Mouse (Mus musculus) urinary bladder, postnatal 10 days (tissue): ENCODE measurements at regions not wholly inside any gene's neighbourhood (a gene's known extent, or its start where the extent isn't known, plus 50 kb on each side); places are given as distances from the start of the nearest gene placed in this dataset.

Experiments
- DNase-seq: peaks from one replicate; pipeline ENCODE4 v3.0.0; 2022; ENCODE audit warnings: low spot score

GRCm38 (mm10) chr10:117940441-117941265, 94.8 kb upstream of the Rap1b start:
- no peak for DNase-seq

GRCm38 (mm10) chr10:117941266-117941651, 95.4 kb upstream of the Rap1b start:
- DNase-seq = no peak

GRCm38 (mm10) chr10:117943702-117944307, 98.0 kb upstream of the Rap1b start:
- no peak for DNase-seq

- no peak for DNase-seq
Observed at GRCm38 (mm10) chr10:117947191-117947590, 101.4 kb upstream of the Rap1b start.

- DNase-seq = no peak
Observed at GRCm38 (mm10) chr10:117947911-117948310, 102.1 kb upstream of the Rap1b start.

GRCm38 (mm10) chr10:117952116-117953025, 106.5 kb upstream of the Rap1b start:
- DNase-seq = no peak

- no peak for DNase-seq
Observed at GRCm38 (mm10) chr10:117953026-117953711, 107.3 kb upstream of the Rap1b start.

GRCm38 (mm10) chr10:117956174-117956950, 110.5 kb upstream of the Rap1b start:
- no peak for DNase-seq

GRCm38 (mm10) chr10:117974706-117975105, 128.9 kb upstream of the Rap1b start:
- no peak for DNase-seq

- no peak for DNase-seq
Observed at GRCm38 (mm10) chr10:117975467-117975866, 129.6 kb upstream of the Rap1b start.

- DNase-seq = no peak
Observed at GRCm38 (mm10) chr10:117979091-117979490, 133.3 kb upstream of the Rap1b start.

GRCm38 (mm10) chr10:117982611-117983210, 136.9 kb upstream of the Rap1b start:
- DNase-seq = no peak

GRCm38 (mm10) chr10:117983271-117983670, 137.4 kb upstream of the Rap1b start:
- DNase-seq = no peak

- DNase-seq = no peak
Observed at GRCm38 (mm10) chr10:117984784-117985602, 139.2 kb upstream of the Rap1b start.

- DNase-seq = no peak
Observed at GRCm38 (mm10) chr10:117987620-117988019, 141.8 kb upstream of the Rap1b start.

GRCm38 (mm10) chr10:117988076-117988475, 142.2 kb upstream of the Rap1b start:
- DNase-seq = no peak

GRCm38 (mm10) chr10:117991176-117991575, 145.3 kb upstream of the Rap1b start:
- no peak for DNase-seq

GRCm38 (mm10) chr10:117992317-117992716, 146.5 kb upstream of the Rap1b start:
- no peak for DNase-seq

GRCm38 (mm10) chr10:117993809-117994208, 147.8 kb upstream of the Mdm1 start:
- DNase-seq = no peak

GRCm38 (mm10) chr10:117994768-117995167, 146.8 kb upstream of the Mdm1 start:
- DNase-seq = no peak
